Mouse (Mus musculus) forebrain, embryonic 14.5 days (tissue): ENCODE measurements around the gene Upk1b. TPM values are rescaled to one million over a fixed set of nuclear protein-coding genes. Genes with fewer than 3 reads are reported as not detected.
A peak's percentile ranks its signal among the peaks of the same experiment; 100 is the strongest.
"Not testable (repeated sequence)": the region's sequence is repeated elsewhere in the genome, so short reads cannot be mapped to it uniquely, and the experiment has no call there.

Experiments used
- ATAC-seq: fragments of 200-750 bp; cut with Nextera tagmentation; 2 replicates; pipeline ENCODE4 v1.8.0; 2017; ENCODE audit warnings: mild to moderate bottlenecking, moderate library complexity
- DNase-seq: peaks from one replicate; pipeline ENCODE4 v3.0.0-alpha.2; 2015; ENCODE audit warnings: low spot score
- H3K27ac ChIP-seq: fragments of 300-500 bp; sonication (generic); 2 replicates; pipeline ENCODE4 v1.5.1; 2014; ENCODE audit warnings: low read depth, mild to moderate bottlenecking, control low read depth, low read length, moderate library complexity
- H3K27me3 ChIP-seq: fragments of 300-500 bp; sonication (generic); replicated peaks from 2 replicates; pipeline ENCODE4 v1.6.1; 2014; ENCODE audit warnings: low read length, control low read depth, mixed read lengths; ENCODE audit not compliant: control insufficient read depth, insufficient read depth
- H3K36me3 ChIP-seq: fragments of 300-500 bp; sonication (generic); 2 replicates; pipeline ENCODE4 v1.6.1; 2014; ENCODE audit warnings: low read length, control low read depth; ENCODE audit not compliant: control insufficient read depth, insufficient read depth
- H3K4me1 ChIP-seq: fragments of 300-500 bp; sonication (generic); 2 replicates; pipeline ENCODE4 v1.6.1; 2014; ENCODE audit warnings: antibody characterized with exemption, low read length, control low read depth; ENCODE audit not compliant: control insufficient read depth, insufficient read depth
- H3K4me2 ChIP-seq: fragments of 300-500 bp; sonication (generic); 2 replicates; pipeline ENCODE4 v1.6.1; 2014; ENCODE audit warnings: mild to moderate bottlenecking, control low read depth, low read length
- H3K4me3 ChIP-seq: fragments of 300-500 bp; sonication (generic); 2 replicates; pipeline ENCODE4 v1.5.1; 2014; ENCODE audit warnings: low read depth, low read length, control low read depth
- H3K9ac ChIP-seq: fragments of 300-500 bp; sonication (generic); 2 replicates; pipeline ENCODE4 v1.6.1; 2014; ENCODE audit warnings: mild to moderate bottlenecking, low read length, control low read depth, moderate library complexity
- H3K9me3 ChIP-seq: fragments of 300-500 bp; sonication (generic); replicated peaks from 2 replicates; pipeline ENCODE4 v1.6.1; 2016; ENCODE audit warnings: low read length, control low read depth, mixed read lengths; ENCODE audit not compliant: control insufficient read depth
- WGBS: fragments of 180-500 bp; shearing (Covaris S2); extraction: QIAGEN DNeasy Blood & Tissue Kit; methylation state at CpG from one replicate; pipeline ENCODE4 v1.1.7; 2014; 5-methylcytosine and 5-hydroxymethylcytosine counted together
- polyA plus RNA-seq: library from polyadenylated mRNA; unstranded; fragments of >200 nt; fragmentation: Nextera tagmentation; extraction: Ambion mirVana; gene quantifications from 2 replicates; pipeline ENCODE4 v1.2.1, GENCODE M21; 2014

Upk1b gene
- 0.22 TPM in 1 of 2 replicates, not detected in the other for polyA plus RNA-seq

DNA sequence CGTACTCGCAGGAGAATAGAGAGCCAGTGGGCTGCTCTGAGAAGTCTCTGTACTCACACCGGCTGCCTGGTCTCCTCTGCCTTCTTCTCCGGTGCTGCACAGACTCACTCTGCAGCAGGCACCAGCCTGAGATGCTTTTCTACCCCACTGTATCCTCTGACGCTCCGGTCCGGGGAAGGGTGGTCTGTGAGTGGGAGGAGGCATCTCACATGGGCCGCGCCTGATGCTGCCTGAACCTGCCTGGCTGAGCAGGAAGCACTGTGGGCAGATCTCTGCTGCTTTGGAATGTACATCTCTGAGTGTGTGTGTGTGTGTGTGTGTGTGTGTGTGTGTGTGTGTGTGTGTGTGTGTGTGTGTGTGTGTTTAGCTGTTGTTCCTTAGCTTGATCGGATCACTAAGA, at the start of gene Upk1b:
Upk1b (minus strand) TSS at position 238 of the 400 bp plus-strand sequence.
- H3K27ac ChIP-seq, result no peak within 1 kb of the TSS
- no peak within 1 kb of the TSS for H3K4me3 ChIP-seq
- DNase-seq (no peak), ATAC-seq (no peak)
- H3K4me1 ChIP-seq, result no peaks in the 10 kb centered on the region
- WGBS, result 50% methylated on average over 10 of the region's 10 CpGs
- H3K9me3 ChIP-seq, result no peaks in the 10 kb centered on the region
- no peak within 1 kb of the TSS for H3K9ac ChIP-seq
- H3K4me2 ChIP-seq, result no peak within 1 kb of the TSS
- no peaks in the 10 kb centered on the region for H3K36me3 ChIP-seq
- H3K27me3 ChIP-seq, result no peaks in the 10 kb centered on the region

DNA sequence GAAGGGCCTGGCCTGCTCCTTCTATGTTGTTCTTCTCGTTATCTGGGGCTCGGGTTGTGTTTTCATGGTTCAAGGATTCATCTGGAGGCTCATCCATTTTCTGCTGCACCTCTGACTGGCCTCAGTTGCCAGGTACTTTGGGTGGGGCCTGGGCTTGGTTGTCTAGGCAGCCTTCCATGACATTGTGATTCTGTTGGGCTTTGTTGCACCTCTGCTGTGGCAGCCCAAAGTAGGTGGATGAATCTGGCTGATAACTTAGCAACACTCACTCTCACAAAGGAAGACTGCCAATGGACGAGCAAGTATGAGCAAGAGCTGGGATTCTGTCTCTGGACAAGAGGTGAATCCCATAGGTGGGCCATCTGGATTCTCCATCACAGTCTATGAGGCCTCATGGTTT, 28.5 kb upstream of the Upk1b start, which contains the start of gene 4930435E12Rik:
4930435E12Rik (minus strand) TSS at position 101 of the 400 bp plus-strand sequence.
- no peaks in the 10 kb centered on the region for H3K36me3 ChIP-seq
- no peaks in the 10 kb centered on the region for H3K27me3 ChIP-seq
- no peak within 1 kb of the TSS for H3K4me2 ChIP-seq
- H3K9me3 ChIP-seq, result no peaks in the 10 kb centered on the region
- H3K4me3 ChIP-seq, result no peak within 1 kb of the TSS
- H3K4me1 ChIP-seq, result no peaks in the 10 kb centered on the region
- no peak within 1 kb of the TSS for H3K9ac ChIP-seq
- WGBS, result 91% methylated on average over 3 of the region's 3 CpGs
- ATAC-seq (no peak), DNase-seq (no peak)
- no peak within 1 kb of the TSS for H3K27ac ChIP-seq

DNA sequence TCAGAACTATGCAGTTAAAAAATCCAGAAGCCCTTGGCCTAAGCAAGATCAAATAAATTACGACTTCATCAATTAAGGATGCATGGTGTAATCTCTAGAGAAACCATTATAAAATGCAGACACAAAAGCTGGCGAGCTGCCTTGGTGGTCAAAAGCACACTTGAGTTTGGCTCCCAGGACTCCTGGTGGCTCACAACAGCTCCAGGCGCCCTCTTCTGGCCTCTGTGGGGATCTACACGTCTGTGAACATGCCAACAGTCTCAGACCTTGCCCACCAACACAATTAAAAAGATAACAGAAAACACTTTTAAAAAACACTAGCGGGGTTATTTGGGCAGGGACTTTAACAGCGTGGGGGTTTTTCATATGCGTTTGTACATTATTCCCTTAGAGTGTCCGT, 12.4 kb upstream of the Upk1b start:
- Histone ChIP-seq H3K4me1 (0 out of 2 replicates have a peak, but pooled peaks cover 5% of the 10 kb centered on the region), H3K4me3 (no peak overlapping the region), H3K36me3 (no peaks in the 10 kb centered on the region), H3K4me2 (no peak overlapping the region), H3K9me3 (no peaks in the 10 kb centered on the region), H3K27ac (no peak overlapping the region), H3K9ac (no peak overlapping the region), H3K27me3 (no peaks in the 10 kb centered on the region)
- ATAC-seq, result no peak
- WGBS, result 25% methylated on average over 8 of the region's 8 CpGs
- DNase-seq, result peak; percentile 81

DNA sequence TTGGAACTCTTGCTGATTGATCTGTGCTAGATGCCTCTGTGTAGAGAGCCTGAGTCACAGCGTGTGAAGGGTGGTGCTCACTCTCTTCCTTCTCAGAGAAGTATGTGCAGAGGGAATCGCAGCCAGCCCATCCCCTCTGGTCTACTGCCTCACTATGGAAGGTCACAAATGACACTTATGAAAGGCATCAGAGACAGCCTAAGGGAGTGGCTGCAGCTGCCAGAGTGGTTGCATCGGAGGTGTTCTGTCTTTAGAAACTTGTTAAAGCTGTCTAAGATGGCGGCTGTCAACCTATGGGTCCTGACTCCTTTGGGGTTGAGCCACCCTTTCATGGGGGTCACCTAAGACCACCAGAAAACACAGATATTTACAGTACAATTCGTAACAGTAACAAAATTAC, 10.1 kb upstream of the Upk1b start:
- ATAC-seq (no peak), DNase-seq (no peak)
- Histone ChIP-seq H3K9me3 (no peaks in the 10 kb centered on the region), H3K4me2 (no peak overlapping the region), H3K36me3 (no peaks in the 10 kb centered on the region), H3K9ac (no peak overlapping the region), H3K27me3 (no peaks in the 10 kb centered on the region), H3K4me1 (no peaks in the 10 kb centered on the region), H3K27ac (no peak overlapping the region), H3K4me3 (no peak overlapping the region)
- WGBS, result 87% methylated on average over 5 of the region's 5 CpGs

DNA sequence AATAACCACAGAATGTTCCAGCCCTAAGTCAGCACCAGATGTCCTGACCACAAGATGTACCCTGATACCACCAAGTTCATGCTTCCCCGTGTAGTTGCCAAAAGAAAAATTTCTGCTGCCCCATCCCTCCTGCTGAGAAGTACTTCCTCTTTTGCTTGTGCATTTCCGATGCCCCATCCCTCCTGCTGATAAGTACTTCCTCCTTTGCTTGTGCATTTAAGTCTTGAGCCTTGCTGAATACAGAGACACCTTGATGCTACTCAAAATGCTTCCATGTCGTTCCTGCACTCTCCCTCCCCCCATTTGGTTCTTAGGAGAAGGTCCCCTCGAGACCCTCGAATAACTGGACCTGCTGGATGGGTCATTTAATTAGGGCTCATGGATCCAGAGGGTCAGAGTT, 7.7 kb upstream of the Upk1b start:
- not testable (repeated sequence) for H3K4me2 ChIP-seq, H3K36me3 ChIP-seq, H3K9ac ChIP-seq, H3K27me3 ChIP-seq, H3K9me3 ChIP-seq, DNase-seq, ATAC-seq, H3K27ac ChIP-seq, H3K4me3 ChIP-seq, H3K4me1 ChIP-seq
- WGBS, result 90% methylated on average over 5 of the region's 5 CpGs

DNA sequence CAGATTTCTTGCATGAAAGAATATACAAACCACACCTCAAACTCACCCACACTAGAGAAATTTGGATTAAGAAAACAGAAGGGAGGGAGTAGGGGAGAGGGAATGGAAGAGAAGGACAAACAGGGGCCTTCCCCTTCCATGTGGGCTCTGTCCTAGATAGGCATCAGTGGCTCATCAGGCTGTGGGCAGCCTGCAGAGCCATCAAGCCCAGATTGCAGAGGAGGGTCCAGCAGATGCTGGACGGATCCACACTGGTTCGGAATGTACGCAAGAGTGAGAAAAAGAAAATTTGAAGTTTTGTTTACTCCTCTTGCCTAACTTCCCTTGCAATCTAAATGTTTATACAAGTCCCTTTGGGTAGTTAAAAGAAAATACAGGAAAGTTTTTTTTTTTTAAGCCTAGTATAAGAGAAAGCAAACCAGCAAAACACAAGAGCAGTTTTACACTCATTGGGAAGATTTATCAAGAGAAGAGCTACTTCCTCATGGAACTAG, 1.1 kb downstream of the Upk1b start:
- no peaks in the 10 kb centered on the region for H3K27me3 ChIP-seq
- H3K4me3 ChIP-seq, result no peak overlapping the region
- H3K4me2 ChIP-seq, result no peak overlapping the region
- no peaks in the 10 kb centered on the region for H3K4me1 ChIP-seq
- DNase-seq, result no peak
- H3K9ac ChIP-seq, result no peak overlapping the region
- no peaks in the 10 kb centered on the region for H3K36me3 ChIP-seq
- H3K9me3 ChIP-seq, result no peaks in the 10 kb centered on the region
- H3K27ac ChIP-seq, result no peak overlapping the region
- ATAC-seq, result no peak
- 84% methylated on average over 3 of the region's 3 CpGs for WGBS

DNA sequence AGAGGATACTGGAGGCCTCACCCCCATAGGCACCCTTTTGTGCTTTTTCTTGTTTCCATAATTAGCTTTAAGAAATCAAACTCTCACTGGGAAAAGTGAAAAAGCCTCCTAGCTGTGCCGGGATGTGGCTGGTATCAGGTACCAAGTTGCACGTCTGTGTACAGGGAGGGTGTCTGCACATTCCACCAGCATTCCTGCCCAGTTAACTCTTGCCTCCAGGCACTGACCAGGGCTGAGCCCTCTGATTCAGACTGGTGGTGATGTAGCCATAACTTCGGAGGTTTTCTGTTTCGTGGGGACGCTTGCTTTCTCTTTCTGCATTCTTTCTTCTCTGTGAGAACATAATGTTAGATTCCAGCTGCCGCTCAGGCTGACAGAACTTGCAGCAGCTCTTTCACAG, 7.0 kb downstream of the Upk1b start:
- Histone ChIP-seq H3K9me3 (no peaks in the 10 kb centered on the region), H3K27ac (no peak overlapping the region), H3K36me3 (no peaks in the 10 kb centered on the region), H3K4me1 (no peaks in the 10 kb centered on the region), H3K4me2 (no peak overlapping the region), H3K4me3 (no peak overlapping the region), H3K27me3 (no peaks in the 10 kb centered on the region), H3K9ac (no peak overlapping the region)
- no peak for DNase-seq
- WGBS, result 86% methylated on average over 6 of the region's 6 CpGs
- ATAC-seq, result no peak

DNA sequence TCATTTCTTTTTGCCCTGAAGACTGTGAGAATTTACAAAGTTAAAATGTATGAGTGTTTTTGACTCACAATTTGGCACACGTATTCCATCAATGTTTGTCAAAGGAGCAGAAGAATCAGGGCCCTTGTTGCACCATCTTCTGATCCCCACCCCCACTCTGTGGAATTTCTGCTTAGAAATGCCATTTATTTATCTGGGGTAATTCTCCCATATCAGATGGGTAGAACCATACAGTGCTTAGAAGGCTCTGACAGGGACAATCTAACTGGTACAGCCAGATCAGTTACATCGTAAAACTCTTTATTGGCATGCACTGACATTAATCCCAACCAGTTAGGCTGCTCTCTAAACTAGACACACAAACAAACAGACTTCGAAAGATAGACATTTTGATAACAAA, 10.2 kb downstream of the Upk1b start:
- H3K9me3 ChIP-seq, result no peaks in the 10 kb centered on the region
- no peak overlapping the region for H3K9ac ChIP-seq
- H3K27me3 ChIP-seq, result no peaks in the 10 kb centered on the region
- no peaks in the 10 kb centered on the region for H3K4me1 ChIP-seq
- no peak overlapping the region for H3K4me2 ChIP-seq
- ATAC-seq, result no peak
- no peaks in the 10 kb centered on the region for H3K36me3 ChIP-seq
- H3K4me3 ChIP-seq, result no peak overlapping the region
- DNase-seq, result no peak
- 89% methylated on average over 3 of the region's 3 CpGs for WGBS
- H3K27ac ChIP-seq, result no peak overlapping the region

DNA sequence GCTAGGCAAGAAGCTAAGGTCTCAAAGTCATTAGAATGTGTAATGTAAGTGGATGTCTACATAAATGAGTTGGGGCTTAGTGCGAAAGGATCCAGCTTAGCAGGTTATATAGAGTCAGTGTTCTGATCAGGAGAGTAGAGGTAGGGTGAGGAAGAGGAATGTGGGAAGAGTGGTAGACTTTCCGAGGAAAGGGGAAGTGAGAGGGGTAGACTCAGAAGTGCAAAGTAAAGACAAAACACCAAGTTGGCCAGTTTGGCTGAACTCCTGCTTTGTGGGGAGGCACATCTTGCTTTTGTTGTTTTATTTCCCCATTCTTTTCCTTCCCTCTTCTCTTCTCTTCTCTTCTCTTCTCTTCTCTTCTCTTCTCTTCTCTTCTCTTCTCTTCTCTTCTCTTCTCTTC, 11.1 kb downstream of the Upk1b start:
- Histone ChIP-seq H3K4me3 (no peak overlapping the region), H3K27ac (no peak overlapping the region), H3K4me2 (no peak overlapping the region), H3K27me3 (no peaks in the 10 kb centered on the region), H3K4me1 (no peaks in the 10 kb centered on the region), H3K36me3 (no peaks in the 10 kb centered on the region), H3K9me3 (no peaks in the 10 kb centered on the region), H3K9ac (no peak overlapping the region)
- DNase-seq (no peak), ATAC-seq (no peak)
- WGBS, result 90% methylated on average over 2 of the region's 2 CpGs
